ENCODE assay signal across 16 mouse cellular contexts in the genomic region with DNA sequence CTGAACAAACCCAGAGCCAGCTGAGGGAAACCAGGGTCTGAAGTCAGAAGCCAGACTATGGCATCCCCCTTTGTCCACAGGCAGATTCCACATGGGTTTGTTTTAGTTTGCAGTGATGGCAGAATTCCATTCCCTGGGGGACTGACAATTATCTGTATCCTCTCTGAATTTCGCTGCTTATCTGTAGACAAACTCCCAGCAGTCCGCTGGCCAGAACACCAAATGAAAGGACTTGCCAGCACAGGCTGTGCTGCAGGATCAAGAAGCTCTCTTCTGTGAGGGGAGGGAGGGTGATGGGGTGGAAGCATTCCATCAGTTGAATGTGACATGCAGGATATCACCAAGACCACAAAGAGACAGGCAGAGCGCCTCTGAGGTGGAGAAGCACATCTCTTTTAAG.
DNase-seq lines count a peak whose midpoint lies in the region; ATAC-seq and TF ChIP-seq lines count a peak whose summit lies in the region.
"Had no signal": no experiment of that assay in that cellular context is flagged by ENCODE, and none has a peak within 500 bp of the region (broad histone marks: within the 10 kb centered on the region; RNA-seq: fewer than 3 reads in every experiment).

No protein-coding gene starts in this region.

- TF ChIP-seq CTCF in brain, embryonic 14.5 days (IDR thresholded peaks at IDR 0.05; ENCODE audit: borderline replicate concordance, extremely low read depth, insufficient read depth, insufficient read length) = no peak

- no peak overlapping the region for H3K4me2 ChIP-seq in embryonic facial prominence, embryonic 14.5 days (ENCODE audit: low read depth, low read length)
- no peak overlapping the region for H3K4me2 ChIP-seq in kidney, embryonic 15.5 days
- no peak overlapping the region for H3K4me2 ChIP-seq in heart, embryonic 16.5 days (ENCODE audit: low read depth, low read length)
- H3K4me2 ChIP-seq: embryonic facial prominence, embryonic 13.5 days; forebrain, embryonic 12.5 days; liver, embryonic 13.5 days had no signal

- DNase-seq in embryonic facial prominence, embryonic 14.5 days (ENCODE audit: low spot score) = peak; percentile 33
- no peak for DNase-seq in embryonic facial prominence, embryonic 10.5 days (ENCODE audit: low spot score)
- DNase-seq in kidney, postnatal 25 days = peak; percentile 27 to 68
- DNase-seq in brain, embryonic 14.5 days (ENCODE audit: low read depth) = peak; percentile 11
- no peak for DNase-seq in limb, embryonic 10.5 days (ENCODE audit: low spot score)
- no peak for DNase-seq in left cerebral cortex, adult 9 months (ENCODE audit: low spot score in 2 of 2)
- DNase-seq: cerebellum, postnatal 36 days; liver, embryonic 13.5 days; right cerebral cortex, postnatal 25 days; thymus, postnatal 14 days had no signal

- ATAC-seq in embryonic facial prominence, embryonic 14.5 days (ENCODE audit: low read depth) = no peak; the same call in 1 of the 2 replicates
- no peak for ATAC-seq in kidney, embryonic 15.5 days (replicated peaks; ENCODE audit: low FRiP score)
- peak; percentile 58; the same call in 1 of the 2 replicates for ATAC-seq in heart, embryonic 16.5 days (replicated peaks; ENCODE audit: extremely low read depth, insufficient read depth, low FRiP score)
- ATAC-seq: activated CD4-positive, CD25-positive, alpha-beta regulatory T cell, adult 4 months had no signal

- H3K9me3 ChIP-seq in embryonic facial prominence, embryonic 14.5 days (ENCODE audit: control insufficient read depth, low read length) = no peaks in the 10 kb centered on the region
- no peaks in the 10 kb centered on the region for H3K9me3 ChIP-seq in embryonic facial prominence, embryonic 10.5 days
- no peaks in the 10 kb centered on the region for H3K9me3 ChIP-seq in kidney, embryonic 15.5 days (replicated peaks)
- no peaks in the 10 kb centered on the region for H3K9me3 ChIP-seq in heart, embryonic 16.5 days (replicated peaks; ENCODE audit: control insufficient read depth, low read length)
- no peaks in the 10 kb centered on the region for H3K9me3 ChIP-seq in limb, embryonic 10.5 days (replicated peaks)
- H3K9me3 ChIP-seq: embryonic facial prominence, embryonic 13.5 days; forebrain, embryonic 12.5 days; liver, embryonic 13.5 days; midbrain, embryonic 10.5 days had no signal

- no peak overlapping the region for H3K27ac ChIP-seq in embryonic facial prominence, embryonic 14.5 days (replicated peaks; ENCODE audit: low read depth, low read length)
- H3K27ac ChIP-seq in embryonic facial prominence, embryonic 10.5 days (replicated peaks) = no peak overlapping the region
- no peak overlapping the region for H3K27ac ChIP-seq in kidney, embryonic 15.5 days
- peak overlapping the region; percentile 45; the same call in 1 of the 2 replicates for H3K27ac ChIP-seq in heart, embryonic 16.5 days (ENCODE audit: low read length)
- H3K27ac ChIP-seq in limb, embryonic 10.5 days = no peak overlapping the region
- H3K27ac ChIP-seq: embryonic facial prominence, embryonic 13.5 days; forebrain, embryonic 12.5 days; liver, embryonic 13.5 days; midbrain, embryonic 10.5 days had no signal

- no peaks in the 10 kb centered on the region for H3K4me1 ChIP-seq in embryonic facial prominence, embryonic 14.5 days (ENCODE audit: control insufficient read depth, insufficient read depth, low read length)
- 0 out of 2 replicates have a peak, but pooled peaks cover 4% of the 10 kb centered on the region for H3K4me1 ChIP-seq in embryonic facial prominence, embryonic 10.5 days
- peaks cover 5% of the 10 kb centered on the region; the same call in 1 of the 2 replicates for H3K4me1 ChIP-seq in kidney, embryonic 15.5 days
- H3K4me1 ChIP-seq in heart, embryonic 16.5 days (ENCODE audit: control insufficient read depth, insufficient read depth, low read length) = 0 out of 2 replicates have a peak, but pooled peaks cover 4% of the 10 kb centered on the region
- no peaks in the 10 kb centered on the region for H3K4me1 ChIP-seq in limb, embryonic 10.5 days
- H3K4me1 ChIP-seq: forebrain, embryonic 12.5 days; liver, embryonic 13.5 days; midbrain, embryonic 10.5 days had no signal

- no peak for TF ChIP-seq POLR2A in brain, embryonic 14.5 days (IDR thresholded peaks at IDR 0.05; ENCODE audit: borderline replicate concordance, extremely low read depth, insufficient read depth, insufficient read length, poor library complexity, severe bottlenecking)

- H3K4me3 ChIP-seq in embryonic facial prominence, embryonic 14.5 days (ENCODE audit: low read depth, low read length) = no peak overlapping the region
- H3K4me3 ChIP-seq in embryonic facial prominence, embryonic 10.5 days = no peak overlapping the region
- no peak overlapping the region for H3K4me3 ChIP-seq in kidney, embryonic 15.5 days (replicated peaks)
- H3K4me3 ChIP-seq in heart, embryonic 16.5 days (ENCODE audit: low read length) = no peak overlapping the region
- no peak overlapping the region for H3K4me3 ChIP-seq in limb, embryonic 10.5 days
- H3K4me3 ChIP-seq: embryonic facial prominence, embryonic 13.5 days; forebrain, embryonic 12.5 days; liver, embryonic 13.5 days; midbrain, embryonic 10.5 days had no signal

- WGBS in embryonic facial prominence, embryonic 14.5 days = 35% methylated on average over 3 of the region's 3 CpGs
- 52% methylated on average over 3 of the region's 3 CpGs for WGBS in embryonic facial prominence, embryonic 10.5 days
- 64% methylated on average over 3 of the region's 3 CpGs for WGBS in kidney, embryonic 15.5 days
- WGBS in heart, embryonic 16.5 days = 10% methylated on average over 3 of the region's 3 CpGs
- 45% methylated on average over 3 of the region's 3 CpGs for WGBS in limb, embryonic 10.5 days

- no peaks in the 10 kb centered on the region for H3K27me3 ChIP-seq in embryonic facial prominence, embryonic 14.5 days (replicated peaks; ENCODE audit: control insufficient read depth, insufficient read depth, low read length)
- no peaks in the 10 kb centered on the region for H3K27me3 ChIP-seq in embryonic facial prominence, embryonic 10.5 days (replicated peaks; ENCODE audit: low read depth, poor library complexity, severe bottlenecking)
- H3K27me3 ChIP-seq in kidney, embryonic 15.5 days = no peaks in the 10 kb centered on the region
- no peaks in the 10 kb centered on the region for H3K27me3 ChIP-seq in heart, embryonic 16.5 days (ENCODE audit: control insufficient read depth, insufficient read depth, low read length)
- H3K27me3 ChIP-seq in limb, embryonic 10.5 days (ENCODE audit: low read depth, poor library complexity, severe bottlenecking) = no peaks in the 10 kb centered on the region
- H3K27me3 ChIP-seq: embryonic facial prominence, embryonic 13.5 days; forebrain, embryonic 12.5 days; liver, embryonic 13.5 days had no signal

- H3K36me3 ChIP-seq in embryonic facial prominence, embryonic 14.5 days (ENCODE audit: control insufficient read depth, insufficient read depth, low read length) = no peaks in the 10 kb centered on the region
- H3K36me3 ChIP-seq in embryonic facial prominence, embryonic 10.5 days (replicated peaks) = no peaks in the 10 kb centered on the region
- H3K36me3 ChIP-seq in kidney, embryonic 15.5 days = no peaks in the 10 kb centered on the region
- no peaks in the 10 kb centered on the region for H3K36me3 ChIP-seq in heart, embryonic 16.5 days (ENCODE audit: control insufficient read depth, insufficient read depth)
- H3K36me3 ChIP-seq in limb, embryonic 10.5 days = no peaks in the 10 kb centered on the region
- H3K36me3 ChIP-seq: embryonic facial prominence, embryonic 13.5 days; forebrain, embryonic 12.5 days; liver, embryonic 13.5 days; midbrain, embryonic 10.5 days had no signal

- no peak overlapping the region for H3K9ac ChIP-seq in embryonic facial prominence, embryonic 14.5 days (ENCODE audit: low read depth, low read length)
- H3K9ac ChIP-seq in kidney, embryonic 15.5 days = no peak overlapping the region
- no peak overlapping the region for H3K9ac ChIP-seq in heart, embryonic 16.5 days (ENCODE audit: low read length)
- H3K9ac ChIP-seq: embryonic facial prominence, embryonic 13.5 days; forebrain, embryonic 12.5 days; liver, embryonic 13.5 days had no signal

Comparison
In these comparisons a context has a peak if more than half of its experiments do, and no peak if none do; other contexts are left out.
1. DNase-seq: peak in embryonic facial prominence, embryonic 14.5 days (single experiment), kidney, postnatal 25 days (2 of 2) and brain, embryonic 14.5 days (single experiment); none in embryonic facial prominence, embryonic 10.5 days (single experiment), limb, embryonic 10.5 days (single experiment) and left cerebral cortex, adult 9 months (0 of 2).